Mouse (Mus musculus) c-Kit-negative CD71-positive TER-119-positive erythroid progenitor cells, embryonic 14.5 days (primary cell): ENCODE data around the gene Luzp2.
"Not testable (repeated sequence)": the region's sequence is repeated elsewhere in the genome, so short reads cannot be mapped to it uniquely, and the experiment has no call there.

Source experiments
- DNase-seq: peaks from one replicate; pipeline ENCODE4 v3.0.0-alpha.2; 2013; ENCODE audit warnings: low read depth, low spot score

Luzp2 gene

DNA sequence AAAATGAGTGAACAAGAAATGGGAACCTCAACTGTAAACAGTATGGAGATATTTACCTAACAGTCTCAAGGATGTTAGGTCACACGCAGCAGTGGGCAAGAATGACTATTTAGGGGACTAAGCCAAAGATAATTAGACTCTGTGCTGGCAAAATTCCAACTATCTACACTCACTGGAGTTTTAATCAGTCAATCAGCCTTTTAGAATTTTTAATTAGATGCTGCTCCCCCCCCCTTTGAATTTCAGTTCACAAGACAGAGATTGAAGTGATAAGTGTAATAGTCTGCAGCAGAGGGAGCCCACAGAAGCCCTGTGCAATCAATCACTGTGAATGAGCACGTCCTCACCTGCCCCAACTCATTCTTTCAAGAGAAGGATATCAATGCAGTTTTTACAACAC is 165.1 kb downstream of the Luzp2 start:
- no peak for DNase-seq

DNA sequence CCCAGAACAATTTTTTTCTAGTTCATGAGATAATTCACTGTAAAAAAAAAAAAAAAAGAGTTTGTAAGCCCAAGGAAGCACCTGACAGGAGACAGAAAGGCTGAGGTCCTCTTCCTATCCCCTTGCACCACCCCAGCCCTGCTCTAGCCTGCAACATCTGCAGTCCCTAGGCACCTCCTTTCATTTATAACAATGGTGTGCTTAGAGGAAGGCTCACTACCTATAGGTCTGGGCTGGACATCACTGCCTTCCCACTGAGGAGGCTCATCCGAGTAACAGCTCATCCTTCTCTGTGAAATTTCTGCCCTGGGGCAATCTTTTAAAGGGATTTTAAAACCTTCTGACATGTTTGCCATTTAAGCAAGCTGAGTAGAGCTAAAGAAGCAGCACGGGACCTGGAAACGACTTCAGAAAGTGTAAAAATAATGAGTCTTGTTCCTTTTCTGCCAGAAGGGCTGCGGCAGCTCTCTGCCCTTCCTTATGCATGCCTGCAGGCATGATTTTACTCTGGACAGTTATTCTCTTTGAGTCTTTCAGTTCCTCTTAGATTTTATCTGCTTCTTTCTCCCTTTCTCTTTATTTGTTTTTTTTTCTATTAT is 174.0 kb downstream of the Luzp2 start:
- DNase-seq, result no peak

DNA sequence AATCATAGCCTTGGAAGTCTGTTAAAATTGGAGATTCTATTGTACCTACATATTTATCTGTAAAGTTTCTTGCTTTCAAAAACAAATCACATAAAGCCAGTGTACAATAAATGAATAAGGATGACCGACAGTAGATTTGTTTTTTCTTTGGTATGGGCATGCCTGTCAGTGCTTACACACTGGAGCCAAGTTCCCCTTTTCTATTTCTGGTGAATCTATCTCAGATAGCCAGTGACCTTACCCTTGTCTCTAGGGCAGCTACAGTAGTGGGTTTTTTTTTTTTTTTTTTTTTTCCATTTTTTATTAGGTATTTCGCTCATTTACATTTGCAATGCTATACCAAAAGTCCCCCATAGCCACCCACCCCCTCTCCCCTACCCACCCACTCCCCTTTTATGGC is 298.6 kb downstream of the Luzp2 start:
- DNase-seq, result not testable (repeated sequence)

DNA sequence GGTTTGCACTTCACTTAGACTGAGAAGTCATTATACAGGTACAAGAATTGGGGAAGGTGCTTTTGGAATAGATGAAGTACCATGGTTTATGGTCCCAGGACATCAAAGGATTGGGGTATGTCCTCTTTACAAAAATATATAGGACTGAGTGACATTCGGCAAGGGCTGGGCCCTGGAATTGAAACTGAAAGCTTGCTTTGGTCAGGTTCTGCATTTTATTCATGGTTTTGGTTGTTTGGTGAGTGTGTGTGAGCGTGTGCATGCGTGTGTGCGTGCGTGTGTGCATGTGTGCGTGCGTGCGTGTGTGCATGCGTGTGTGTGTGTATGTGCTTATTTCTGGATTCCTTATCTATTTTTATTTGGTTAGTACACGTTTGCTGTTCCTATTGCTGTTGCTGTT is 353.6 kb downstream of the Luzp2 start:
- no peak for DNase-seq

DNA sequence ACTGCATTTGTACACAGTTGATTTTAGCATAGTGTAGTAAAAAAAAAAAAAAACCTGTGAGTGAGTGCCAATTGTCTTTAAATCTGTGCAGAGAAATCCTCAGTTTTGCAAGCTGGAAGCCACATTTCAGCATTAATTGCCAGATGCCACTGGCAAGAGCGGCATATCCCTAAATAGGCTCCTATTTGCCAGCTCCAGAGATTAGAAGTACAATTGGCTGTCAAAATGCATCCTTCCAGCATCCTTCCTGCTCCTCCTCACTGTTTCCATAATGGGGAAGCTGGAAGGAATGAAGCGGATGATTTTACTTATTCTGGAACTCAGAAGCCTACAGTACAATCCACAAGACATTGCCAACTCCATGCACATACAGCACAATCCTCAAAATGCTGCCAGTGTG is 354.2 kb downstream of the Luzp2 start:
- DNase-seq, result no peak

DNA sequence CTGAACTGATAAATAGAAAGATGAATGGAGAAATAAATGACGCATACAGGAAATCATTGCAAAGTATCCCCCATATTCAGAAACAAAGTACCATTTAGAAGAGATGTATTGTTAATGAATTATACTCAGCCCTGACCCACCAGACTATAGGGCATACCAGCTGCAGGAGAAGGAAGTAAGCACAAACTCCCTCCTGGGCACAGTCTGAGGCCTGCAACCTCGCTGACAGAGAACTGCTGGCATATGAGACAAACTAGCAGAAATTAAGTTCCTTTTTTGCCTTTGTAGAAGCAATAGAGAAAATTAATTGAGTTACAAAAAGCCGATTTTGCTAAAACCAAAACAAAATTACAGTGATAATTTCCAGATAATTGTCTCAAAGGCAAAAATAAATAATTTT is 355.4 kb downstream of the Luzp2 start:
- DNase-seq, result no peak

DNA sequence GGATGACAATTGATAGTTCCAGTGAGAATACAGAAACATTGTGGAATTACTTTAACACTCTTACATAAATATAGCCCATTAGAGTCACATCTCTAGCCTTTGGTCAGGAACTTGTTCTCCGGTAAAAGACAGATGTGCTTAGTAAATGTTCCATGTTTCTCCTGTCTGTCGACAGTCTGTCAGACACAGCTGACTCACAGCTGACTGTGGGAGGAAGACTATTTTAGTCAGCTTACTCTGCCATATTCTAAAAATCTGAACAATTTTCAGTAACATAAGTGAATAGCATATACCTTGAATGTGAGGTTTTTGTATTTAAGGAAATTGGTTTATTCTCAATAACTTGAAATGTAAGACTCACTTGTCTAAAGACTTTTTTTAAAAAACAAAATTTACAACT is 363.5 kb downstream of the Luzp2 start:
- no peak for DNase-seq

DNA sequence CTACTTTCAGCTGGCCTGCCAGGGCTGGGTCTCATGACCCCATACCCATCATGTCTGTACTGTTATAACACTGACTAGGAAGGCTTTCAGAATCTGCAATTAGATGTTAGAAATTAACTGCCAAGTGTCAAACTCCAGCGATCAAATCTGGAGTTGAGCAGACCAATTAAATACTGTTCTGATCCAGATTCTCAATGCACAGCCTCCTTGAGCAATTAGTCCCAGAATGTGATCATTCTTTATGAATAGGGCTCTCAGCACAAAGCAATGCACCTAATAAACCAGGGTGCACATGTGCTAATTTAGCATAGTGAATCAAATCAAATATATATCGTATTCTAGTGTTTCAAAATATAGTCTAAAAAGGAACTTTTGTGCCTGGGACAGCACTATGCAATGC is 387.7 kb downstream of the Luzp2 start:
- no peak for DNase-seq

DNA sequence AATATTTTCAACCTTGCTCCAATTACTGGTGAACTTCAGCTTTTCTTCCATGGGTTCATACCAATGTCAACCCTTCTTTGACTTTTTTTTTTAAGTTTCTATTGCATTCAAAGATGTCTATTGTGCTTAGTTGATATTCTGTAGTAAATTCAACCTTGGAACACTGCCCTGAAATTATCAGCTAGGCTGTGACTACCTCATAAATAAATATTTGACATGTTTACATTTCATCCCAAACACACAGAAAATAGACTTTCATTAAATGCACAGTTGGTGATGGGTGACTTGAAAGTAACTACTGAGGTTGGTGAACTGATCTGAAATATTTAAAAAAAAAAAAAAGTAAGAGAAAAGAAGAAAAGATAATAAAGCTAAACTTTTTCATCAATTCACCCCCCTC is 394.1 kb downstream of the Luzp2 start:
- DNase-seq, result no peak
